Mouse (Mus musculus) bone marrow macrophage, adult 2 months (primary cell): ENCODE data around the gene Gtdc1. TPM values are rescaled to one million over a fixed set of nuclear protein-coding genes. Genes with fewer than 3 reads are reported as not detected.

Experiments
- H3K27ac ChIP-seq: 2 replicates; pipeline ENCODE4 v1.5.1; 2012; ENCODE audit warnings: low read depth, low read length; ENCODE audit not compliant: insufficient read depth
- H3K4me1 ChIP-seq: 2 replicates; pipeline ENCODE4 v1.6.1; 2012; ENCODE audit warnings: low read length; ENCODE audit not compliant: control insufficient read depth, insufficient read depth
- H3K4me3 ChIP-seq: 2 replicates; pipeline ENCODE4 v1.5.1; 2012; ENCODE audit warnings: mild to moderate bottlenecking, low read length, moderate library complexity; ENCODE audit not compliant: insufficient read depth
- CTCF ChIP-seq: IDR thresholded peaks from 2 replicates; pipeline ENCODE4 v1.5.1; 2012; ENCODE audit warnings: low read depth, mild to moderate bottlenecking, low read length, moderate library complexity
- POLR2A ChIP-seq: IDR thresholded peaks from 2 replicates; pipeline ENCODE4 v1.6.1; 2012; ENCODE audit warnings: mild to moderate bottlenecking, low read depth, low read length, borderline replicate concordance
- polyA plus RNA-seq: library from polyadenylated mRNA; stranded (reverse); fragments of >200 nt; gene quantifications from 2 replicates; pipeline ENCODE4 v1.2.4, GENCODE M21; 2012; ENCODE audit not compliant: missing spikeins, insufficient read depth, insufficient read length

The Gtdc1 gene
- polyA plus RNA-seq, 1 experiment: 20.4 TPM

GRCm38 (mm10) chr2:44957329-44957797 is 29.9 kb upstream of the Gtdc1 start:
- no peak overlapping the region for H3K27ac ChIP-seq
- TF ChIP-seq POLR2A: no peak
- H3K4me1 ChIP-seq: peaks cover 37% of the 10 kb centered on the region
- H3K4me3 ChIP-seq: no peak overlapping the region

GRCm38 (mm10) chr2:44956232-44956631 is 28.8 kb upstream of the Gtdc1 start:
- TF ChIP-seq POLR2A: no peak
- no peak for TF ChIP-seq CTCF
- Histone ChIP-seq H3K4me3 (no peak overlapping the region), H3K27ac (peak overlapping the region; percentile 2; the same call in 1 of the 2 replicates), H3K4me1 (peaks cover 35% of the 10 kb centered on the region)

GRCm38 (mm10) chr2:44955506-44955905 is 28.0 kb upstream of the Gtdc1 start:
- H3K4me1 ChIP-seq: peaks cover 28% of the 10 kb centered on the region
- H3K4me3 ChIP-seq: no peak overlapping the region
- TF ChIP-seq CTCF (no peak), POLR2A (no peak)
- H3K27ac ChIP-seq: no peak overlapping the region

GRCm38 (mm10) chr2:44954180-44954579 is 26.7 kb upstream of the Gtdc1 start:
- TF ChIP-seq CTCF: no peak
- TF ChIP-seq POLR2A: no peak
- Histone ChIP-seq H3K4me1 (peaks cover 26% of the 10 kb centered on the region), H3K4me3 (no peak overlapping the region), H3K27ac (no peak overlapping the region)

- Histone ChIP-seq H3K4me3 (peak overlapping the region; percentile 33; the same call in 1 of the 2 replicates), H3K4me1 (peaks cover 26% of the 10 kb centered on the region), H3K27ac (peak overlapping the region; percentile 76)
- no peak for TF ChIP-seq CTCF
- TF ChIP-seq POLR2A: no peak
Measured at GRCm38 (mm10) chr2:44952830-44953422, 25.5 kb upstream of the Gtdc1 start.

- H3K4me1 ChIP-seq: peaks cover 23% of the 10 kb centered on the region
- TF ChIP-seq POLR2A (no peak), CTCF (no peak)
- H3K27ac ChIP-seq: no peak overlapping the region
- no peak overlapping the region for H3K4me3 ChIP-seq
Measured at GRCm38 (mm10) chr2:44951651-44952213, 24.3 kb upstream of the Gtdc1 start.

- TF ChIP-seq POLR2A (no peak), CTCF (no peak)
- Histone ChIP-seq H3K4me3 (no peak overlapping the region), H3K27ac (no peak overlapping the region), H3K4me1 (no peaks in the 10 kb centered on the region)
Measured at GRCm38 (mm10) chr2:44944689-44945088, 17.2 kb upstream of the Gtdc1 start.

GRCm38 (mm10) chr2:44930951-44931350 is 3.5 kb upstream of the Gtdc1 start:
- Histone ChIP-seq H3K4me3 (no peak overlapping the region), H3K4me1 (no peaks in the 10 kb centered on the region), H3K27ac (no peak overlapping the region)
- no peak for TF ChIP-seq POLR2A
- no peak for TF ChIP-seq CTCF

GRCm38 (mm10) chr2:44928631-44929030 is 1.2 kb upstream of the Gtdc1 start:
- Histone ChIP-seq H3K4me3 (no peak overlapping the region), H3K4me1 (peaks cover 3% of the 10 kb centered on the region; the same call in 1 of the 2 replicates), H3K27ac (no peak overlapping the region)
- TF ChIP-seq CTCF (no peak), POLR2A (no peak)

GRCm38 (mm10) chr2:44926683-44927481 is 575 bp downstream of the Gtdc1 start:
- Histone ChIP-seq H3K4me3 (peak overlapping the region; percentile 99), H3K4me1 (peaks cover 9% of the 10 kb centered on the region), H3K27ac (peak overlapping the region; percentile 88)
- TF ChIP-seq CTCF (no peak), POLR2A (no peak)
